Mouse (Mus musculus): ENCODE measurements around the gene Sort1.

- TF ChIP-seq ZNF384 (IDR thresholded peaks at IDR 0.05; ENCODE audit: low read depth, low read length) (no peak), ZC3H11A (IDR thresholded peaks at IDR 0.05; ENCODE audit: borderline replicate concordance, low read depth, low read length) (no peak), HCFC1 (IDR thresholded peaks at IDR 0.05; ENCODE audit: borderline replicate concordance, insufficient read depth, low read length) (no peak), MAFK (IDR thresholded peaks at IDR 0.05; ENCODE audit: insufficient read depth, low read depth, low read length) (no peak)
Measured at GRCm38 (mm10) chr3:108246857-108247256, 37.0 kb upstream of the Sort1 start.
